Mouse (Mus musculus): ENCODE results near the gene Prlhr.

The Prlhr gene

DNA sequence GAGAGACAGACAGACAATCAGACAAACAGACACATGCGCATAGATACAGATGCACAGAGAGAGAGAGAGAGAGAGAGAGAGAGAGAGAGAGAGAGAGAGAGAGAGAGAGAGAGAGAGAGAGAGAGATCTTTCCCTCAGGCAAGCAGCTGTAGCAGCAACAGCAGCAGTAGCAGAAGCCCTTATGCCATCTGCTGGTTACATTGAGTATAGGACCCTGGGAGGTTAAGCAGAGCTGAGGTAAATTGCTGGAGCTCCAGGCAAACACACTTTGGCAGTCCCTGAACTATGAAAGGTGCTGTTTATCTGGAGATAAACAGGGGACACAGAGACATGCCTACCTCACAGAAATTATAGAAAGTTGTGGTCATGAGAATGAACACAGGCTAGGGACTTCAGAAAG lies 50.5 kb downstream of the Prlhr start:
- peak; percentile 68 for DNase-seq

Data from embryo, embryonic 11 days (tissue).